Mouse (Mus musculus) midbrain, postnatal 0 days (tissue): ENCODE measurements at regions not wholly inside any gene's neighbourhood (a gene's known extent, or its start where the extent isn't known, plus 50 kb on each side); places are given as distances from the start of the nearest gene placed in this dataset. TPM values are rescaled to one million over a fixed set of nuclear protein-coding genes. Genes with fewer than 3 reads are reported as not detected.

Experiments used
- ATAC-seq: fragments of 200-750 bp; cut with Nextera tagmentation; 2 replicates; pipeline ENCODE4 v1.8.0; 2017; ENCODE audit warnings: moderate number of reproducible peaks, mild to moderate bottlenecking, moderate TSS enrichment, moderate library complexity; ENCODE audit not compliant: low FRiP score
- DNase-seq: peaks from one replicate; pipeline ENCODE4 v3.0.0-alpha.2; 2015; ENCODE audit warnings: low spot score
- H3K27ac ChIP-seq: fragments of 300-500 bp; sonication (generic); 2 replicates; pipeline ENCODE4 v1.5.1; 2014; ENCODE audit warnings: low read depth, mild to moderate bottlenecking, low read length, mixed read lengths
- H3K27me3 ChIP-seq: fragments of 300-500 bp; sonication (generic); 2 replicates; pipeline ENCODE4 v1.6.1; 2014; ENCODE audit warnings: low read length, control low read depth, mixed read lengths; ENCODE audit not compliant: insufficient read depth
- H3K36me3 ChIP-seq: fragments of 300-500 bp; sonication (generic); 2 replicates; pipeline ENCODE4 v1.6.1; 2014; ENCODE audit warnings: low read length, control low read depth, mixed read lengths; ENCODE audit not compliant: insufficient read depth
- H3K4me1 ChIP-seq: fragments of 300-500 bp; sonication (generic); 2 replicates; pipeline ENCODE4 v1.6.1; 2014; ENCODE audit warnings: mild to moderate bottlenecking, control low read depth, antibody characterized with exemption, low read length, mixed read lengths; ENCODE audit not compliant: insufficient read depth
- H3K4me2 ChIP-seq: fragments of 300-500 bp; sonication (generic); 2 replicates; pipeline ENCODE4 v1.6.1; 2014; ENCODE audit warnings: low read depth, mild to moderate bottlenecking, low read length, mixed read lengths; ENCODE audit not compliant: poor library complexity, severe bottlenecking
- H3K4me3 ChIP-seq: fragments of 300-500 bp; sonication (generic); 2 replicates; pipeline ENCODE4 v1.5.1; 2014; ENCODE audit warnings: low read depth, mild to moderate bottlenecking, low read length, moderate library complexity
- H3K9ac ChIP-seq: fragments of 300-500 bp; sonication (generic); replicated peaks from 2 replicates; pipeline ENCODE4 v1.6.1; 2014; ENCODE audit warnings: mild to moderate bottlenecking, low read length, moderate library complexity, mixed read lengths; ENCODE audit not compliant: poor library complexity, severe bottlenecking
- H3K9me3 ChIP-seq: fragments of 300-500 bp; sonication (generic); 2 replicates; pipeline ENCODE4 v1.6.1; 2016; ENCODE audit warnings: low read length, control low read depth
- CTCF ChIP-seq: IDR thresholded peaks from 2 replicates; pipeline ENCODE4 v1.5.1; 2016; ENCODE audit warnings: antibody characterized with exemption, mild to moderate bottlenecking
- WGBS: fragments of 180-500 bp; shearing (Covaris S2); extraction: QIAGEN DNeasy Blood & Tissue Kit; methylation state at CpG from one replicate; pipeline ENCODE4 v1.1.7; 2014; 5-methylcytosine and 5-hydroxymethylcytosine counted together
- microRNA-seq: library from miRNA; unstranded; fragments of <30 nt; microRNA quantifications from one replicate; pipeline ENCODE4, GENCODE M21; 2016; ENCODE audit warnings: borderline number of aligned reads

DNA sequence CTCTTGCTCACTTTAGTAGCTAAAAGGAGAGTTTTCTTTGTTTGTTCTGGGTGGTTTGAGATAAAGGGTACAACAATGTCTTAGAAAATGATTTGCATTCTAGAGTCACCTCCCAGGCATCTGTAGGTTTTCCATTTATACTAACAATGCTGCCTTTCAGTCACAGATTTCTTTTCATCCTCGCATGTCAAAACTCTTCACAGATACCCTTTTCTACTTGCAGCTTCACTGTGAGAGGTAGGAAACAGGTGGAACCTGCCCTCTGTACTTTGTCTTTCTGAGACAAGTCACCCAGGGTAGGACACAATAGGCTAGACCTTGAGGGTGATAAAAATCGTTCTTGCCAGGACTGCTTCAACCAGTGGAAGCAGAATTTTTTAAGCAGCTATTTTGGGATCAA lies 1002.5 kb downstream of the Sorcs1 start:
- H3K36me3 ChIP-seq: no peaks in the 10 kb centered on the region
- H3K27me3 ChIP-seq: no peaks in the 10 kb centered on the region
- H3K27ac ChIP-seq: no peak overlapping the region

DNA sequence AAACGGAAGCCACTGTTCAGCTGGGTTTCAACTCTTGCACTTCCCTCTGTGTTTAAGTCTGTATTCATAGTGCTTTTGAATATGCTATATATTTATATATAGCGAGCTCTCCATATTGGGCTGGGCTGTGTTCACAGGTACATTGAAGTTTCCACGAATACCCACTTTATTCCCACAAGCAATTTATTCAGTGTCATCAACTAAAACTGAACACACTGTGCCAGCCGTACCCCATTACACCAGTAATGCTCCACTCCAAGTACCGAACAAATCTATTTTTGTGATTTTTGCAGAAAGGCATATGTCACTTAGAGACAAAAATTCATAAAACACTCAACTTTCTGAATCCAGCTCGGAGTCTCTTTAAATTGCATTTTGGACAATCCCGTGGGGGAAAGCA lies 1048.5 kb downstream of the Sorcs1 start:
- Histone ChIP-seq H3K4me3 (no peak overlapping the region), H3K4me1 (no peaks in the 10 kb centered on the region), H3K27ac (no peak overlapping the region), H3K36me3 (no peaks in the 10 kb centered on the region), H3K27me3 (no peaks in the 10 kb centered on the region), H3K9me3 (no peaks in the 10 kb centered on the region), H3K4me2 (no peak overlapping the region), H3K9ac (no peak overlapping the region)
- ATAC-seq (no peak), DNase-seq (no peak)
- 86% methylated on average over 7 of the region's 7 CpGs for WGBS
- no peak for TF ChIP-seq CTCF

More for the DNA sequence above, 1002.5 kb downstream of the Sorcs1 start:
- DNase-seq: no peak
- no peak overlapping the region for H3K4me2 ChIP-seq
- no peak for TF ChIP-seq CTCF
- H3K9me3 ChIP-seq: no peaks in the 10 kb centered on the region
- no peaks in the 10 kb centered on the region for H3K4me1 ChIP-seq
- 16% methylated on average over 2 of the region's 2 CpGs for WGBS
- no peak overlapping the region for H3K4me3 ChIP-seq
- H3K9ac ChIP-seq: no peak overlapping the region
- no peak for ATAC-seq

DNA sequence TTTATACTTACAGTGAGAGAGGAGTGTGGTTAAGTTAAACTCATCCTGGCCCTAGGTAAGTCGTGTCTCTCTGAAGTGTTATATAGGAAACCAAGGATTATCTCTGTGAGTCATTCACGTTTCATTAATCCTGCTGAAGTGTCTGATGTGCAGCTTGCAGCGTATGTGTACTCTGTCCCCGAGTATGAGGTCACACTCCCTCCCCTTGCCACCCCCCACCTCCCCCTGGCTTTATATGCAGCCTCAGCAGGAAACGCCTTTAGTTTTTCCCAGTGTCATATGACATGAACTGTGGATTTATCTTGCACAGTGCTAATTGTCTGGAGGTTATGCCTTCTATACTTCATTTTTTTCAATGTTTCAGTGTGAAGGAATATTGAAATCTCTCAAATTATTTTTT lies 1058.5 kb downstream of the Sorcs1 start:
- Histone ChIP-seq H3K4me2 (no peak overlapping the region), H3K36me3 (no peaks in the 10 kb centered on the region), H3K9ac (no peak overlapping the region), H3K27ac (no peak overlapping the region), H3K4me3 (no peak overlapping the region), H3K9me3 (no peaks in the 10 kb centered on the region), H3K4me1 (no peaks in the 10 kb centered on the region), H3K27me3 (no peaks in the 10 kb centered on the region)
- DNase-seq: no peak
- no peak for TF ChIP-seq CTCF
- ATAC-seq: no peak
- 35% methylated on average over 5 of the region's 5 CpGs for WGBS

DNA sequence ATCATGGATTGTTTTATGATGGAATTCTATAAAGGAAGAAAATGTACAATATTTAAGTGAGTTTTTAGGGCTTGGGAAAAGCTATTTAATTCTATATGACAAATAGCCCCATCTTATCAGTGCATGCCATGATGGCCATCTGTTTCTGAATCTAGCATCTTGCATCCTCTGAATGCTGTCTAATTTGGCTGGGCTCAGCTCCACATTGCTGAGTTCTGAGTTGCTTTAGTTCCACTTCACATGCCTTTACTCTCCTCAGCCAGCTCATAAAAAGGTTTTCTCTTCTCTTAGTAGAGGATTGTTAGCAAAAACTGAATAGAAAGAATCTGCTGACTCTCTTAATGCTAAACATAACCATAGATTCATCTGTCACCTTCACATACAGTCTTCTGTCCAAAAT lies 1063.4 kb downstream of the Sorcs1 start:
- Histone ChIP-seq H3K4me2 (no peak overlapping the region), H3K9me3 (no peaks in the 10 kb centered on the region), H3K27ac (no peak overlapping the region), H3K4me1 (no peaks in the 10 kb centered on the region), H3K9ac (no peak overlapping the region), H3K27me3 (no peaks in the 10 kb centered on the region), H3K4me3 (no peak overlapping the region), H3K36me3 (no peaks in the 10 kb centered on the region)
- TF ChIP-seq CTCF: no peak
- ATAC-seq: no peak
- peak; percentile 6 for DNase-seq

Small RNA genes in the stretch of these regions (microRNA-seq; reads per million reads assigned to microRNA genes)
- gene Gm27935: not detected
